Mouse (Mus musculus) midbrain, embryonic 15.5 days (tissue): ENCODE measurements around the gene Myoz2. TPM values are rescaled to one million over a fixed set of nuclear protein-coding genes. Genes with fewer than 3 reads are reported as not detected.
A peak's percentile ranks its signal among the peaks of the same experiment; 100 is the strongest.

Experiments
- ATAC-seq: fragments of 200-750 bp; cut with Nextera tagmentation; replicated peaks from 2 replicates; pipeline ENCODE4 v1.8.0; 2017; ENCODE audit warnings: moderate TSS enrichment
- H3K27ac ChIP-seq: fragments of 300-500 bp; sonication (generic); 2 replicates; pipeline ENCODE4 v1.5.1; 2015; ENCODE audit warnings: mild to moderate bottlenecking, inconsistent platforms
- H3K27me3 ChIP-seq: fragments of 300-500 bp; sonication (generic); replicated peaks from 2 replicates; pipeline ENCODE4 v1.6.1; 2015; ENCODE audit warnings: inconsistent platforms
- H3K36me3 ChIP-seq: fragments of 300-500 bp; sonication (generic); replicated peaks from 2 replicates; pipeline ENCODE4 v1.6.1; 2015; ENCODE audit warnings: inconsistent platforms
- H3K4me1 ChIP-seq: fragments of 300-500 bp; sonication (generic); 2 replicates; pipeline ENCODE4 v1.6.1; 2015; ENCODE audit warnings: inconsistent platforms
- H3K4me2 ChIP-seq: fragments of 300-500 bp; sonication (generic); 2 replicates; pipeline ENCODE4 v1.6.1; 2015; ENCODE audit warnings: inconsistent platforms, mild to moderate bottlenecking, moderate library complexity
- H3K4me3 ChIP-seq: fragments of 300-500 bp; sonication (generic); 2 replicates; pipeline ENCODE4 v1.5.1; 2015; ENCODE audit warnings: mild to moderate bottlenecking, inconsistent platforms
- H3K9ac ChIP-seq: fragments of 300-500 bp; sonication (generic); 2 replicates; pipeline ENCODE4 v1.6.1; 2015; ENCODE audit warnings: mild to moderate bottlenecking, inconsistent platforms
- H3K9me3 ChIP-seq: fragments of 300-500 bp; sonication (generic); 2 replicates; pipeline ENCODE4 v1.6.1; 2016; ENCODE audit warnings: inconsistent platforms
- WGBS: fragments of 180-500 bp; shearing (Covaris S2); methylation state at CpG from one replicate; pipeline ENCODE4 v1.1.7; 2015; ENCODE audit warnings: mixed read lengths; 5-methylcytosine and 5-hydroxymethylcytosine counted together
- polyA plus RNA-seq: library from polyadenylated mRNA; unstranded; fragments of >200 nt; fragmentation: Nextera tagmentation; extraction: Ambion mirVana; gene quantifications from 2 replicates; pipeline ENCODE4 v1.2.1, GENCODE M21; 2015

The Myoz2 gene
- polyA plus RNA-seq, 1 experiment from 2014 or later: not detected

DNA sequence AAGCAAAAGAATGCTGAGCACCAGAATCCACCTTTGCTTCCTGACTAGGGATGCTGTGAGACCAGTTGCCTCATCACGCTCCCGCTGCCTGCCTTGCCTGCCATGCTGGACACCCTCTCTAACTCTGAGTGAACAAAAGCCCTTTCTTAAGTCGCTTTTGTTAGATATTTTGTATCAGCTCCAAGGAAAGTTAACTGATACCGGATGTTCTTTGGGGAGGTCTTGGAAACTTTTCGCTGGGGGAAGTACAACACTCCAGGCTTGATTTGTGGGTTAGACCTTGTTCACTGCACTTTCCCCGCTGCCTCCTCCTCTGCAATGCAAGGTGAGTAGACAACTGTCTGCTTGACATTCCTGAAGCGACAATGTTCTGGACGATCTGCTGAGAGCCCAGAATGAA, 36.3 kb downstream of the Myoz2 start:
- Histone ChIP-seq H3K4me1 (no peaks in the 10 kb centered on the region), H3K4me3 (no peak overlapping the region), H3K27ac (no peak overlapping the region), H3K27me3 (no peaks in the 10 kb centered on the region), H3K36me3 (no peaks in the 10 kb centered on the region), H3K4me2 (no peak overlapping the region), H3K9ac (no peak overlapping the region), H3K9me3 (no peaks in the 10 kb centered on the region)
- WGBS: 76% methylated on average over 8 of the region's 8 CpGs
- no peak for ATAC-seq

DNA sequence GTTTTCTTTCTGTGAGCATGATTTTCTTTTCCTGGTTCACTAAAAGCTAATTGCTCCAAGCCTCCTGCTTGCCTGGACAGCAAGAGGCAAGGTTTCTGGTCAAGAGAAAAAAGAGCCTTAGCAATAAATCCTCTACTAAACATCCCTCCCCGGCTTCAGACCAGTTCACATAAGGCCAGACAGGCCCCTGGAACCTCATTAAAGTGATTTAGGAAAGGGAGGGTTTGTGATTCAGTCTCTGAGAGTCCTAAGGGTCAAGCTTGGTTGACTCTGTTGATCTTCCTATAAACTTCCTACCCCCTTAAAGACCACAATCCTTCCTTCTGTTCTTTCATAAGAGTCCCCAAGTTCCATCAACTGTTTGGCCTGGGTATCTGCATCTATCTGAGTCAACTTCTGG, 37.8 kb downstream of the Myoz2 start:
- Histone ChIP-seq H3K4me1 (no peaks in the 10 kb centered on the region), H3K4me3 (no peak overlapping the region), H3K4me2 (no peak overlapping the region), H3K27ac (no peak overlapping the region), H3K9ac (no peak overlapping the region), H3K27me3 (no peaks in the 10 kb centered on the region), H3K36me3 (no peaks in the 10 kb centered on the region), H3K9me3 (no peaks in the 10 kb centered on the region)
- no peak for ATAC-seq
- 86% methylated on average over 1 of the region's 1 CpGs for WGBS

DNA sequence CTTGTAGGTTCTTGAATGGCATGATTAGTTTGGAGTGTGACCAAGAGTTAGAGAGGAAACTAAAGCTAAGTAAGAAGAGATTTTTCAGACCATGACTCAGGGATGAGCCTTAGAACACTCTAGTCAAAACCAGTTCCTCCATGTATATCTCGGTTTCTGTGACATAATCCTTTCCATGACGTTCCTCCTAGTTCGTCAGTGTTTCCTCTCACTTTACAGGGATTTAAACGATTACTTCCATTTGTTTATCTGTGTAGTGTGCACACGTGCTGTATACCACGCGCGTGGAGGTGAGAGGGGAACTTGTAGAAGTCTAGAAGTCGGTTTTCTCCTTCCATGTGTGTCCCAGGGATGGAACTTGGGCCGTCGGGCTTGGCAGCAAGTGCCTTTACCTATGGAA, 47.9 kb downstream of the Myoz2 start:
- no peaks in the 10 kb centered on the region for H3K36me3 ChIP-seq
- 91% methylated on average over 11 of the region's 11 CpGs for WGBS
- no peak overlapping the region for H3K9ac ChIP-seq
- no peaks in the 10 kb centered on the region for H3K9me3 ChIP-seq
- H3K4me1 ChIP-seq: peaks cover 9% of the 10 kb centered on the region; the same call in 1 of the 2 replicates
- no peak overlapping the region for H3K4me2 ChIP-seq
- H3K27me3 ChIP-seq: no peaks in the 10 kb centered on the region
- no peak for ATAC-seq
- no peak overlapping the region for H3K27ac ChIP-seq
- no peak overlapping the region for H3K4me3 ChIP-seq

GRCm38 (mm10) chr3:122986386-122986785, 48.4 kb downstream of the Myoz2 start:
- no peaks in the 10 kb centered on the region for H3K9me3 ChIP-seq
- no peaks in the 10 kb centered on the region for H3K36me3 ChIP-seq
- H3K27ac ChIP-seq: no peak overlapping the region
- WGBS: 50% methylated on average over 1 of the region's 1 CpGs
- H3K27me3 ChIP-seq: no peaks in the 10 kb centered on the region
- H3K4me1 ChIP-seq: peaks cover 9% of the 10 kb centered on the region; the same call in 1 of the 2 replicates
- H3K9ac ChIP-seq: no peak overlapping the region
- no peak for ATAC-seq
- H3K4me3 ChIP-seq: no peak overlapping the region
- no peak overlapping the region for H3K4me2 ChIP-seq

- Histone ChIP-seq H3K27me3 (no peaks in the 10 kb centered on the region), H3K9ac (peak overlapping the region; percentile 84), H3K4me3 (peak overlapping the region; percentile 86), H3K4me1 (peaks cover 9% of the 10 kb centered on the region; the same call in 1 of the 2 replicates), H3K36me3 (no peaks in the 10 kb centered on the region), H3K27ac (peak overlapping the region; percentile 96), H3K4me2 (peak overlapping the region; percentile 53), H3K9me3 (no peaks in the 10 kb centered on the region)
- WGBS: 15% methylated on average over 13 of the region's 13 CpGs
- ATAC-seq: no peak
These were observed 49.5 kb downstream of the Myoz2 start for GRCm38 (mm10) chr3:122985183-122985944.

DNA sequence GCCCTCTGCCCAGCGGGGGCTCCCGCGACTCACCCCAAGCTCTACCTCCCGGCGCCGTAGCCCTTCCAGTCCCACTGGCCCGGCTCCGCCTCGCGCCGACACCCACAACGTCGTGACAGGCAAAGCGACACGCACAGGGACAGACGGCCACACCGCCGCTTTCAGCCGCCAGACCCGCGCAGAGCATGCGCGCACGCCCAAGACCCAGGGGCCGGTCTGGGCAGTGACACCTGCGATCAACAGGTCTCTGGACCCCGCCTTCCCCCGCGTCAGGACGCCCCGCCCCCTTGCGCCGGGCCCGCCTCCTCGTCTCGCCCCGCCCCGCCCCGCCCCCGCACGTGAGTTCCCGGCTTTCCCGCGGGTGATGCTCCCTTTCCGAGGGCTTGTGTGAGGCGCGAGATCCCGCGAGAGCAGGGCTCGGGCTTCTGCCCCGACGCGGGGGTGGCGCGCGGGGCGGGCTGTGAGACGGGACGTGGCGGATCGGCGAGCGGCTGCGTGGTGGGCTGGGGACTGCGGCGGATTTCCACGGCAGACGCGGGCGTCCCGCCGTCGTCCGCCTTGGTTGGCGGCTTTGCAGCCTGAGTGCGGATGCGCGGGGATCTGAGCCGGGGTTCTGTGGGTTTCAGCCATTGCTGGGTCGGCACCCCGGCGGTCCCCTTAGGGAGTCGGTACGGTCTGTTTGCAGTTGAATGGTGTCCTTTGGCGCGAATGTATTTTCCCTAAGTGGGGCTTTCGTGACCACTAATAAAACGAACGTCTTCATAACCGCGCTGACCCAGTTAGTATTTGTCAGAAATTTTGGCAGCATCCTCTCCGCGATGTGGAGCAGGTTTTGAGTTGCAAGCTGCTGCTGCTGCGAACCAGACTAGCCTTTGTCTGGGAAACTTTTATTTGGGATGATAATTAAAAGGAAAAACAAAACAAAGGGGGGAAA, 50.3 kb downstream of the Myoz2 start, which contains the start of gene Usp53:
Usp53 (minus strand) TSS at position 262 of the 934 bp plus-strand sequence.
- H3K4me1 ChIP-seq: peaks cover 9% of the 10 kb centered on the region; the same call in 1 of the 2 replicates
- H3K4me2 ChIP-seq: peak within 1 kb of the TSS; percentile 53
- H3K4me3 ChIP-seq: peak within 1 kb of the TSS; percentile 86
- ATAC-seq: peak; percentile 98
- H3K36me3 ChIP-seq: no peaks in the 10 kb centered on the region
- under 1% methylated on average over 94 of the region's 94 CpGs for WGBS
- H3K27ac ChIP-seq: peak within 1 kb of the TSS; percentile 96
- no peaks in the 10 kb centered on the region for H3K9me3 ChIP-seq
- H3K27me3 ChIP-seq: no peaks in the 10 kb centered on the region
- H3K9ac ChIP-seq: peak within 1 kb of the TSS; percentile 84

GRCm38 (mm10) chr3:122983849-122984248, 51.0 kb downstream of the Myoz2 start:
- H3K4me3 ChIP-seq: peak overlapping the region; percentile 86
- H3K4me1 ChIP-seq: peaks cover 9% of the 10 kb centered on the region; the same call in 1 of the 2 replicates
- H3K4me2 ChIP-seq: peak overlapping the region; percentile 53
- peak overlapping the region; percentile 96 for H3K27ac ChIP-seq
- H3K36me3 ChIP-seq: no peaks in the 10 kb centered on the region
- H3K27me3 ChIP-seq: no peaks in the 10 kb centered on the region
- ATAC-seq: peak; percentile 90
- H3K9ac ChIP-seq: peak overlapping the region; percentile 76
- no peaks in the 10 kb centered on the region for H3K9me3 ChIP-seq
- 0% methylated on average over 29 of the region's 30 CpGs for WGBS

- H3K4me2 ChIP-seq: no peak overlapping the region
- H3K9me3 ChIP-seq: no peaks in the 10 kb centered on the region
- H3K4me1 ChIP-seq: no peaks in the 10 kb centered on the region
- ATAC-seq: no peak
- no peaks in the 10 kb centered on the region for H3K27me3 ChIP-seq
- H3K9ac ChIP-seq: no peak overlapping the region
- H3K27ac ChIP-seq: no peak overlapping the region
- H3K4me3 ChIP-seq: no peak overlapping the region
- 94% methylated on average over 1 of the region's 1 CpGs for WGBS
- H3K36me3 ChIP-seq: no peaks in the 10 kb centered on the region
These were observed 58.9 kb downstream of the Myoz2 start for GRCm38 (mm10) chr3:122975964-122976363.

DNA sequence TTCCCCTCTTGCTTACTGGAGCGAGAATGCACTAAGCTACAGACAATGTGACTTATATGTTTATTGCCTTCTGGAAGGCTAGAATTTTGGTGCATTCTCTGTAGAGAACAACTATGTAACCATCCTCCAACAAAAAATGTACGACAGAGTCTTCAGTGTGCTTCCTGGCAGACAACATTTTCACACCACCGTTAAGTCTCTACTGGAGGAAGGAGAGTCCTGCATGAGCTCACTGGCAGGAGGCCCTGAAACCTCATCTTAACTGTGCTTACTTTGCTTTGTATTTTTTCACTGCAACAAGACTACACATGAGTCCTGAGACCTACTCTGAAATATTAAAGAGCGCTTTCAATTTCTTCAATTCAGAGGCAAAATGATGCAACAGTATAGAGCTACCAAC, 59.5 kb downstream of the Myoz2 start:
- ATAC-seq: no peak
- Histone ChIP-seq H3K9me3 (no peaks in the 10 kb centered on the region), H3K4me2 (no peak overlapping the region), H3K4me1 (no peaks in the 10 kb centered on the region), H3K27ac (no peak overlapping the region), H3K27me3 (no peaks in the 10 kb centered on the region), H3K4me3 (no peak overlapping the region), H3K9ac (no peak overlapping the region), H3K36me3 (no peaks in the 10 kb centered on the region)
- 84% methylated on average over 4 of the region's 4 CpGs for WGBS

DNA sequence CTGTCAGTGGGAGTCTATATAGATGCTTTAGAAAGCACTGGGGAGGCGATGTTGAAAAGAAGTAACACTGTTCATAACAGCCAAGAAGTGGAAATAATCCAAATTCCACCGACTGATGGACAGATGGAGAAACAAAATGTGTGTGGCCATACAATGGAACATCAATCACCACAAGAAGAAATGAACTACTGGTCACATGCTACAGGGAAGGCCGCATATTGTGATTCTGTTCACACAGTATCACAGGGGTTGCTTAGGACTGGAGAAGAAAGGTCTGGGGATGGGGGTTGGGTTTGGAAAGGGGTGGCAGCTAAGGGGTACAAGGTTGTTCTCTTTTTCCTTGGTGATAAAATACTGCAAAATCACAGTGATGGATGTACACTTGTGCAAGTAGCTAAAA, 60.0 kb downstream of the Myoz2 start:
- Histone ChIP-seq H3K36me3 (no peaks in the 10 kb centered on the region), H3K9ac (no peak overlapping the region), H3K27ac (no peak overlapping the region), H3K27me3 (no peaks in the 10 kb centered on the region), H3K4me2 (no peak overlapping the region), H3K4me1 (no peaks in the 10 kb centered on the region), H3K9me3 (no peaks in the 10 kb centered on the region), H3K4me3 (no peak overlapping the region)
- WGBS: 68% methylated on average over 3 of the region's 3 CpGs
- ATAC-seq: no peak

DNA sequence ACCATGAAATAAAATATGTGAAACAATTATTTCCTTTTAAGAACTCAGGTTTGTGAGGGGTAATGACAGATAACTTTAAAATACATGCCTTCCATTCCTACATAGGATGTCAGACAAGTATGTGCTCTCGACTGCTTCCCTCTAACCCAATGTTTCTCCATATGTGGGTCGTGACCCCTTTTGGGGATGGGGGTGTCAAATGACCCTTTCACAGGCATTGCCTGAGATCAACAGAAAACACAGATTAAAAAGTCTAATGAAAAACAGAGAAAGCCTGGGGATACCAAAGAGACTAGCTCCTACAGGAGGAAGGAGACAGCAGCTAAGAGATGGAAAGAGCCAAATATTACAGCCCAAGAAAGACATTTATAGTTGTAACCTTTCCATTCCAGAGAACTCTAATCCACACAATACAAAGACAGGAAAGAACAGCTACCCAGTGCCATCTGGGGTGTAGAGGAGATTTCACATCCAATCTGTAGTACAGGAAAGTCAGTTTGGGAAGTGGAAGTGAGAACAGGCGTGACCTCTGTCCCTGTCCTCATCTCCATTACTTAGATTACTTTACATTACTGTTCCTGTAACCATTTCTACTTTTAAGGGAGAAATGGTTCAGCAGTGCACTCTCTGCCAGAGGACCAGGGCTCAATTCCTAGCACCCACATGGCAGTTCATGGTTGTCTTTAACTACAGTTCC, 62.5 kb downstream of the Myoz2 start:
- Histone ChIP-seq H3K9ac (no peak overlapping the region), H3K4me3 (no peak overlapping the region), H3K27ac (no peak overlapping the region), H3K4me2 (no peak overlapping the region), H3K36me3 (no peaks in the 10 kb centered on the region), H3K4me1 (no peaks in the 10 kb centered on the region), H3K27me3 (no peaks in the 10 kb centered on the region), H3K9me3 (no peaks in the 10 kb centered on the region)
- no peak for ATAC-seq
- 83% methylated on average over 3 of the region's 3 CpGs for WGBS

- H3K4me2 ChIP-seq: no peak overlapping the region
- ATAC-seq: no peak
- no peaks in the 10 kb centered on the region for H3K4me1 ChIP-seq
- no peak overlapping the region for H3K4me3 ChIP-seq
- no peaks in the 10 kb centered on the region for H3K9me3 ChIP-seq
- H3K36me3 ChIP-seq: no peaks in the 10 kb centered on the region
- H3K9ac ChIP-seq: no peak overlapping the region
- 93% methylated on average over 9 of the region's 9 CpGs for WGBS
- no peak overlapping the region for H3K27ac ChIP-seq
- H3K27me3 ChIP-seq: no peaks in the 10 kb centered on the region
These were observed 66.4 kb downstream of the Myoz2 start for GRCm38 (mm10) chr3:122968391-122968790.
